Mouse (Mus musculus): ENCODE measurements around the gene Slc39a12. TPM values are rescaled to one million over a fixed set of nuclear protein-coding genes. Genes with fewer than 3 reads are reported as not detected.

Gene Slc39a12
- polyA plus RNA-seq, 1 experiment from 2014 or later, result 5.5 TPM

DNA sequence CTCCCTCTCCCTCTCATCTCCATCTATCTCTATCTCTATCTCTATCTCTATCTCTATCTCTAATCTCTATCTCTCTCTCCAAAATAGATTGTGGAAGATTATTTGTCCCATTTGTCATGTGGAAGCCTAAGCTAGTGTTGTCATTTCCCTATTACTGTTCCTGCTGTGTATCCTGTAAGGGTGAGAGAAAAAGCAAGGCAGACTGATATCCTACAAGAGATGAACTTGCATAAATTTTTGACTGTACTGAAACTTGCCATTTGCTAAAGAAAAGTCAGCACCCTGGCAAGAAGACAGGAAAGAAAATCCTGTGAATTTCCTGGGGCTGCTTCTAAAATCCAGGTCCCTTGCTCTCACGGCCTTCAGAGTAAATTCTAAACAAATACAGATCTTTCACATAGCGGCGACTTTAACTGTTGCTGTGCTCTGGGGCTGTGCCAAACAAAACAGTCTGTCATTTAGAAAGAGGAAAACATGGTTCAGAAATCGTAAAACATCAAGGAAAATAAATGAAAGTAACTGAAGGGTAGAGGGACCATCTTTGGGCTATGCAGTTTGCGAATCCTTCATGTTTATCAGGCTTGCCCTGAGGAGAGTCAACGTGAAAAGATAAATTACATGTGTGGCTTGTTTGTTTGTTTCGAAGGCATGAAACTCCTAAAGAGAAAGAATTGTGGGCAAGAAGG lies 67.0 kb downstream of the Slc39a12 start:
- 65% methylated on average over 7 of the region's 7 CpGs for WGBS
- Histone ChIP-seq H3K36me3 (ENCODE audit: control insufficient read depth, insufficient read depth, low read length) (no peaks in the 10 kb centered on the region), H3K4me2 (ENCODE audit: low read length) (no peak overlapping the region), H3K4me1 (ENCODE audit: control insufficient read depth, insufficient read depth, low read depth, low read length) (no peaks in the 10 kb centered on the region), H3K27me3 (replicated peaks; ENCODE audit: control insufficient read depth, insufficient read depth, low read length) (no peaks in the 10 kb centered on the region), H3K4me3 (ENCODE audit: low read length) (no peak overlapping the region), H3K27ac (ENCODE audit: low read depth, low read length) (no peak overlapping the region), H3K9ac (ENCODE audit: low read depth, low read length) (no peak overlapping the region), H3K9me3 (ENCODE audit: control insufficient read depth, low read length) (no peaks in the 10 kb centered on the region)
- ATAC-seq, result no peak

DNA sequence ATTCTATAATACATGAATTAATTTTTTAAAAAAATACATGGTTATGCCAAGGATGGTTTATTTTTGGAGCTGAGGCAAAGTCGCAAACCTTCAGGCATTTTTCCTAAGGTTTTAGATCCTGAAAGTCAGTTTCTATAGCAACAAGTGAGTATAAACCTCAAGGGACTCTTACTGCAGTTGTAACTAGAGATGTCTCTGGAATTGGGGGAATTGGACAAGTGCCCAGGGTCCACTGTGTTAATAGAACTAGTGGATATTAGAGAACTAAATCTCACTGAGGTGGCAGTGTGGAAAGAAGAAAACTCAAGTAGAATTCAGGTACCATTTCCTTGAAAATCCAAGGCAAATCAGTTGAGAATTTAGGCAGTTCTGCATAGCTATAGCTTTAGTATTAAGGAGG lies 76.3 kb downstream of the Slc39a12 start:
- H3K9me3 ChIP-seq (ENCODE audit: control insufficient read depth, low read length), result no peaks in the 10 kb centered on the region
- H3K4me2 ChIP-seq (ENCODE audit: low read length), result no peak overlapping the region
- no peak overlapping the region for H3K9ac ChIP-seq (ENCODE audit: low read depth, low read length)
- no peaks in the 10 kb centered on the region for H3K36me3 ChIP-seq (ENCODE audit: control insufficient read depth, insufficient read depth, low read length)
- H3K27me3 ChIP-seq (replicated peaks; ENCODE audit: control insufficient read depth, insufficient read depth, low read length), result no peaks in the 10 kb centered on the region
- H3K4me1 ChIP-seq (ENCODE audit: control insufficient read depth, insufficient read depth, low read depth, low read length), result no peaks in the 10 kb centered on the region
- ATAC-seq, result no peak
- H3K4me3 ChIP-seq (ENCODE audit: low read length), result no peak overlapping the region
- 74% methylated on average over 1 of the region's 1 CpGs for WGBS
- no peak overlapping the region for H3K27ac ChIP-seq (ENCODE audit: low read depth, low read length)

DNA sequence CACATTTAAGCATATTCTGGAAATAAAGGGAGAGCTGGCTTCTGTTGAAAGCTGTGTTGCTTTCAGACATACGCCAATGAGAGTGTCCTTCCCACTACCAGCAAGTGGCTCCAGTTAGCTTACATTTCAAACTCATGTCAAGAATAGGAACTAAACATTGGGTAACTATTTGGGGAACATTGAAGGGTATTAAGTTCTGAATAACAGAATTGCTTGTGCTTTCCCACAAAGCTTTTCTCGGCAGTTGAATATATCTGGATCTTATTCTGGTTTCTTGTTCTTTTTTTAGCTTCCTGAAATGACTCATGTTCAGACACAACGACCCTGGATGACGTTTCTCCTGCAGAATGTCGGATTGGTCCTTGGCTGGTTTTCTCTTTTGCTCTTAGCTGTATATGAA lies 106.0 kb downstream of the Slc39a12 start:
- Histone ChIP-seq H3K4me2 (ENCODE audit: low read length) (no peak overlapping the region), H3K4me3 (ENCODE audit: low read length) (no peak overlapping the region), H3K4me1 (ENCODE audit: control insufficient read depth, insufficient read depth, low read depth, low read length) (no peaks in the 10 kb centered on the region), H3K9me3 (ENCODE audit: control insufficient read depth, low read length) (no peaks in the 10 kb centered on the region), H3K36me3 (ENCODE audit: control insufficient read depth, insufficient read depth, low read length) (no peaks in the 10 kb centered on the region), H3K27me3 (replicated peaks; ENCODE audit: control insufficient read depth, insufficient read depth, low read length) (no peaks in the 10 kb centered on the region), H3K9ac (ENCODE audit: low read depth, low read length) (no peak overlapping the region), H3K27ac (ENCODE audit: low read depth, low read length) (no peak overlapping the region)
- ATAC-seq, result no peak
- WGBS, result 88% methylated on average over 5 of the region's 5 CpGs

DNA sequence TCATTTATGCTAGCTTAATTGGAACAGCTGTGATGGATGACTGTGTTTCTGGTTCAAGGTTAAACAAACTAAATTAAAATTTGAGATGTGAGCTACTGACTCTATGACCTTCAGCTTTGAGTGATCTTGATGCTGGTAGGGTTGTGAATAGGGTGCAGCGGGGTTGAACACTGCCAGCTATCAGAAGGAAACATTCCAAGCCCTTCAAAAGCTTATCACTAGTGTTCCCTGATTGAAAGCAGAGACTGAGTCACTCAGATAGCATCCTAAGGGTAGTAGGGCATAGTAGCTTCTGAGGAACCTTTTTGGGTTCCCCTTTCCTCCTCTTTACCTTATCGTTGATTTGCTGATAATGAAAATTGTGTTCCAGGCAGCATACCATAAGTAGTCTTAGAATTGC lies 108.0 kb downstream of the Slc39a12 start:
- H3K4me3 ChIP-seq (ENCODE audit: low read length), result no peak overlapping the region
- WGBS, result 89% methylated on average over 2 of the region's 2 CpGs
- no peak overlapping the region for H3K4me2 ChIP-seq (ENCODE audit: low read length)
- H3K27me3 ChIP-seq (replicated peaks; ENCODE audit: control insufficient read depth, insufficient read depth, low read length), result no peaks in the 10 kb centered on the region
- H3K9ac ChIP-seq (ENCODE audit: low read depth, low read length), result no peak overlapping the region
- H3K27ac ChIP-seq (ENCODE audit: low read depth, low read length), result no peak overlapping the region
- H3K4me1 ChIP-seq (ENCODE audit: control insufficient read depth, insufficient read depth, low read depth, low read length), result no peaks in the 10 kb centered on the region
- H3K36me3 ChIP-seq (ENCODE audit: control insufficient read depth, insufficient read depth, low read length), result no peaks in the 10 kb centered on the region
- no peaks in the 10 kb centered on the region for H3K9me3 ChIP-seq (ENCODE audit: control insufficient read depth, low read length)
- ATAC-seq, result no peak

DNA sequence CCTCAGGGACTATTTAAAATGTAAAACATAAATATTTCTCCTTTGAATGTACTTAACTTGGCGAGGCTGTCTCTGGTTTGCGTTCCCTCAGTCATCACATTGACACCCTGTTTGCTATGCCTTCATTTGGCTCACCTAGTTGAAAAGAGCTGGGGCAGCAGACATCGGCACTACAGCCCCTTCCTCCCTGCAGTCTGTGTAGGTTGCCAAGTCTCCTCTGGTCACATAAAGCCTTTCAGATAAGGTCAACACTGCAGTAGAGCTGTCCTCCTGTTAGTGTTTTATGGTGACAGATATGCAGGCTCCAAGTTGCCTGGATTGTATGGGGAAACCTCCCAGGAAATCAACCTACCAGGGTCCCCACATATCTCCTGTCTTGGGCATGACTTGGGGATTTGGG lies 114.4 kb downstream of the Slc39a12 start:
- no peaks in the 10 kb centered on the region for H3K36me3 ChIP-seq (ENCODE audit: control insufficient read depth, insufficient read depth, low read length)
- H3K4me1 ChIP-seq (ENCODE audit: control insufficient read depth, insufficient read depth, low read depth, low read length), result no peaks in the 10 kb centered on the region
- no peaks in the 10 kb centered on the region for H3K27me3 ChIP-seq (replicated peaks; ENCODE audit: control insufficient read depth, insufficient read depth, low read length)
- no peak for ATAC-seq
- no peak overlapping the region for H3K4me3 ChIP-seq (ENCODE audit: low read length)
- no peak overlapping the region for H3K4me2 ChIP-seq (ENCODE audit: low read length)
- H3K9me3 ChIP-seq (ENCODE audit: control insufficient read depth, low read length), result no peaks in the 10 kb centered on the region
- no peak overlapping the region for H3K9ac ChIP-seq (ENCODE audit: low read depth, low read length)
- 69% methylated on average over 3 of the region's 3 CpGs for WGBS
- H3K27ac ChIP-seq (ENCODE audit: low read depth, low read length), result no peak overlapping the region

DNA sequence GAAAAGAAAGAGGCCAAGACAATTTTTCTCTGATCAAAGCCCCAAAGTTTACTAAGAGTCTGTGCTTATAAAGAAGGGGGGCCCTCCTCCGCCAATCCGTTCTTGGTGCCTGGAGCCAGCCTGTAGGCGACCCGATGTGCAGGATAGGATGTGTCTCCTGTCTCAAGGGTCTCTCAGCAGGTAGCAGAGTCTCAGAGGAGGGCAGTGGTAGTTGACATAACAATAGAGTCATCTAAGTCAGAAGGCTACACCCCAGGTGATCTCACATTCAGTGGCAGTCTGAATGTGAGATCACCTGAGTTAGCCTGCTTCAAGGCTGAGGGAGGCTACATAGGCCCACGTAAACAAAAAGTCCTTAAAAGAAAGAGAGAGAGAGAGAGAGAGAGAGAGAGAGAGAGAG lies 130.1 kb downstream of the Slc39a12 start:
- no peak overlapping the region for H3K27ac ChIP-seq (ENCODE audit: low read depth, low read length)
- H3K36me3 ChIP-seq (ENCODE audit: control insufficient read depth, insufficient read depth, low read length), result no peaks in the 10 kb centered on the region
- ATAC-seq, result no peak
- H3K4me3 ChIP-seq (ENCODE audit: low read length), result no peak overlapping the region
- no peaks in the 10 kb centered on the region for H3K9me3 ChIP-seq (ENCODE audit: control insufficient read depth, low read length)
- no peaks in the 10 kb centered on the region for H3K27me3 ChIP-seq (replicated peaks; ENCODE audit: control insufficient read depth, insufficient read depth, low read length)
- H3K4me1 ChIP-seq (ENCODE audit: control insufficient read depth, insufficient read depth, low read depth, low read length), result no peaks in the 10 kb centered on the region
- no peak overlapping the region for H3K9ac ChIP-seq (ENCODE audit: low read depth, low read length)
- no peak overlapping the region for H3K4me2 ChIP-seq (ENCODE audit: low read length)
- 44% methylated on average over 5 of the region's 5 CpGs for WGBS

DNA sequence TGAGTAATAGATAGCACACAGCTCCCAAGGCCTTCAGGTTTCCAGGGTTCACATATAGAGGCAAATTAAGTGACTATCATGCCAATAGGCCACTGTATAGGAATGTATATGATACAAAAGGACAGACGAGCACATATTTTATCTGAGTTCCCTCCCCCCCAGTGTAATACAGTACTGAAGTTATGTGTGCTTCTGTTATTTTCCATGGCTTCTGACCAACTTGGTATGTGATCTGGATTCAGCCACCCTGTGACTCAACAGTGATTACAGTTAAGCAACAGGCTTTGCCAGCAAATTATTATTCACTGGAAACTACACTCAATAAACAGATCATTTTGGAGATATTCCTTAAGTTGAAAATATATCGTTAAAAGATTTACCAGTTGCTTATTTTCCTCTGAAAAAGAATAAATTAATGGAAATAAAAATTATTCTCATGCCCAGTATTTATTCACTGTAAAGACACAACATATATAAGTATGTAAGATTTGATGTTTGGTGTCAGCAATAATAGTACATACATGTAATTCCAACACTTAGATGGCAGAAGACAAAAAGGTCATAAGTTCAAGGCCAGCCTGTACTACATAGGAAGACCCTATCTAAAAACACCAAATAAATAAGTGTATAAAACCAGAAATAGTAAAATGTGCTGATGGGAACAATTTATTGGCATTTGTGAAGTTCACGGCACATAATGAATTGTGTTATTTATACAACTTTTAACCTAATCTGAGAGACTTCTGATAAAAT lies 146.4 kb downstream of the Slc39a12 start:
- Histone ChIP-seq H3K36me3 (ENCODE audit: control insufficient read depth, insufficient read depth, low read length) (no peaks in the 10 kb centered on the region), H3K9ac (ENCODE audit: low read depth, low read length) (no peak overlapping the region), H3K27me3 (replicated peaks; ENCODE audit: control insufficient read depth, insufficient read depth, low read length) (no peaks in the 10 kb centered on the region), H3K4me3 (ENCODE audit: low read length) (no peak overlapping the region), H3K4me1 (ENCODE audit: control insufficient read depth, insufficient read depth, low read depth, low read length) (peaks cover 5% of the 10 kb centered on the region), H3K4me2 (ENCODE audit: low read length) (no peak overlapping the region), H3K27ac (ENCODE audit: low read depth, low read length) (no peak overlapping the region), H3K9me3 (ENCODE audit: control insufficient read depth, low read length) (no peaks in the 10 kb centered on the region)
- no peak for ATAC-seq
- 73% methylated on average over 3 of the region's 3 CpGs for WGBS

DNA sequence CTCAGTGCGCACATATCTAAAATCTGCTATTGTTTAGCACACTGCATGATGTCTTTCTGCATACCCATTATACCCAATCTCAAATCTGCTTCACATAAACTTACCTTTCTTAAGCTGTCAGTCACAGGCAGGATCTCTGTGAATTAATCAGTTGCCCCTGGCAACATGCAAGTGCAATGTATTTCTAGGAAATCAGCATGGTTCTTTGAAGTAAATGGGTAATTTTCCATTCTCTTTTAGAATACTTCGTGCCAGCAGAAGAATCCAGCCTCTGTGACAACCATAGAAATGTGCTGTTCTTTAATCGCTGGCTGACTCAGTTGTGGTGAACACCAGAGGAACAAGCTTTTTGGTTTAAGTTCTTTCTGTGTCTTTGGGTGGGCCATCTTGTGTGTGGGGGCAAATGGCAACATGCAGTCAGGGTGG lies 147.1 kb downstream of the Slc39a12 start:
- Histone ChIP-seq H3K27me3 (replicated peaks; ENCODE audit: control insufficient read depth, insufficient read depth, low read length) (no peaks in the 10 kb centered on the region), H3K4me2 (ENCODE audit: low read length) (no peak overlapping the region), H3K27ac (ENCODE audit: low read depth, low read length) (no peak overlapping the region), H3K4me3 (ENCODE audit: low read length) (no peak overlapping the region), H3K36me3 (ENCODE audit: control insufficient read depth, insufficient read depth, low read length) (no peaks in the 10 kb centered on the region), H3K4me1 (ENCODE audit: control insufficient read depth, insufficient read depth, low read depth, low read length) (peaks cover 5% of the 10 kb centered on the region), H3K9ac (ENCODE audit: low read depth, low read length) (no peak overlapping the region), H3K9me3 (ENCODE audit: control insufficient read depth, low read length) (no peaks in the 10 kb centered on the region)
- ATAC-seq, result peak; percentile 91
- WGBS, result 31% methylated on average over 3 of the region's 3 CpGs

DNA sequence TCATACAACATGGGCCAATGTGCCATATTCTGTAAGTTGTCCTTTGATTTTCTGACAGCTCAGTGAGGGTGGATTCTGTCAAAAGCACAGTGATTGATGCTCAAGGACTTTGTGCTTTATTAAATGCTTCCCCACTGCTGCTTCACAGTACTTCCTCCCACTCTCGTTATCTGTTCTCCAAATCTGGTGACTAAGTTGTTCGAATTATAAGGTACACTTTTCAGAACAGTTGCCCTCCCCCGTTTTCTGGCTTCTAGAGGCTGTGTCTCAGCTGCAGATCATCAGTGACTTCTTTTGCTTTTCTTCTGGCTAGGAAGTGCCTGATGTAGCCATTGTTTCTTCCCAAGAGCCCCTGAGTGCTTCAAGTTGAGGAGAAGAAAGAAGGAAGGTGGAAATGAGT lies 149.7 kb downstream of the Slc39a12 start:
- no peaks in the 10 kb centered on the region for H3K9me3 ChIP-seq (ENCODE audit: control insufficient read depth, low read length)
- H3K9ac ChIP-seq (ENCODE audit: low read depth, low read length), result no peak overlapping the region
- H3K4me2 ChIP-seq (ENCODE audit: low read length), result no peak overlapping the region
- H3K36me3 ChIP-seq (ENCODE audit: control insufficient read depth, insufficient read depth, low read length), result no peaks in the 10 kb centered on the region
- 75% methylated on average over 3 of the region's 3 CpGs for WGBS
- no peak overlapping the region for H3K27ac ChIP-seq (ENCODE audit: low read depth, low read length)
- no peak overlapping the region for H3K4me3 ChIP-seq (ENCODE audit: low read length)
- H3K4me1 ChIP-seq (ENCODE audit: control insufficient read depth, insufficient read depth, low read depth, low read length), result peaks cover 5% of the 10 kb centered on the region
- ATAC-seq, result no peak
- H3K27me3 ChIP-seq (replicated peaks; ENCODE audit: control insufficient read depth, insufficient read depth, low read length), result no peaks in the 10 kb centered on the region
